Mouse (Mus musculus) limb, embryonic 15.5 days (tissue): Measurements from ENCODE around the gene Zmynd8. TPM values are rescaled to one million over a fixed set of nuclear protein-coding genes. Genes with fewer than 3 reads are reported as not detected.

Source experiments
- ATAC-seq: fragments of 200-750 bp; cut with Nextera tagmentation; 2 replicates; pipeline ENCODE4 v1.8.0; 2017; ENCODE audit warnings: low read depth, moderate TSS enrichment; ENCODE audit not compliant: insufficient number of reproducible peaks, low FRiP score, low TSS enrichment
- H3K27ac ChIP-seq: fragments of 300-500 bp; sonication (generic); 2 replicates; pipeline ENCODE4 v1.5.1; 2015; ENCODE audit warnings: moderate library complexity, mild to moderate bottlenecking, inconsistent platforms
- H3K27me3 ChIP-seq: fragments of 300-500 bp; sonication (generic); 2 replicates; pipeline ENCODE4 v1.6.1; 2015; ENCODE audit warnings: inconsistent platforms
- H3K36me3 ChIP-seq: fragments of 300-500 bp; sonication (generic); 2 replicates; pipeline ENCODE4 v1.6.1; 2015; ENCODE audit warnings: inconsistent platforms
- H3K4me1 ChIP-seq: fragments of 300-500 bp; sonication (generic); 2 replicates; pipeline ENCODE4 v1.6.1; 2015; ENCODE audit warnings: inconsistent platforms
- H3K4me2 ChIP-seq: fragments of 300-500 bp; sonication (generic); 2 replicates; pipeline ENCODE4 v1.6.1; 2015; ENCODE audit warnings: mild to moderate bottlenecking, inconsistent platforms
- H3K4me3 ChIP-seq: fragments of 300-500 bp; sonication (generic); 2 replicates; pipeline ENCODE4 v1.5.1; 2015; ENCODE audit warnings: mild to moderate bottlenecking, inconsistent platforms
- H3K9ac ChIP-seq: fragments of 300-500 bp; sonication (generic); 2 replicates; pipeline ENCODE4 v1.6.1; 2015; ENCODE audit warnings: inconsistent platforms
- H3K9me3 ChIP-seq: fragments of 300-500 bp; sonication (generic); 2 replicates; pipeline ENCODE4 v1.6.1; 2016; ENCODE audit warnings: inconsistent platforms
- WGBS: fragments of 180-500 bp; shearing (Covaris S2); methylation state at CpG from one replicate; pipeline ENCODE4 v1.1.7; 2015; 5-methylcytosine and 5-hydroxymethylcytosine counted together
- polyA plus RNA-seq: library from polyadenylated mRNA; unstranded; fragments of >200 nt; fragmentation: Nextera tagmentation; extraction: Ambion mirVana; gene quantifications from 2 replicates; pipeline ENCODE4 v1.2.1, GENCODE M21; 2015

The Zmynd8 gene
- polyA plus RNA-seq, 1 experiment from 2014 or later = 52.2 TPM

DNA sequence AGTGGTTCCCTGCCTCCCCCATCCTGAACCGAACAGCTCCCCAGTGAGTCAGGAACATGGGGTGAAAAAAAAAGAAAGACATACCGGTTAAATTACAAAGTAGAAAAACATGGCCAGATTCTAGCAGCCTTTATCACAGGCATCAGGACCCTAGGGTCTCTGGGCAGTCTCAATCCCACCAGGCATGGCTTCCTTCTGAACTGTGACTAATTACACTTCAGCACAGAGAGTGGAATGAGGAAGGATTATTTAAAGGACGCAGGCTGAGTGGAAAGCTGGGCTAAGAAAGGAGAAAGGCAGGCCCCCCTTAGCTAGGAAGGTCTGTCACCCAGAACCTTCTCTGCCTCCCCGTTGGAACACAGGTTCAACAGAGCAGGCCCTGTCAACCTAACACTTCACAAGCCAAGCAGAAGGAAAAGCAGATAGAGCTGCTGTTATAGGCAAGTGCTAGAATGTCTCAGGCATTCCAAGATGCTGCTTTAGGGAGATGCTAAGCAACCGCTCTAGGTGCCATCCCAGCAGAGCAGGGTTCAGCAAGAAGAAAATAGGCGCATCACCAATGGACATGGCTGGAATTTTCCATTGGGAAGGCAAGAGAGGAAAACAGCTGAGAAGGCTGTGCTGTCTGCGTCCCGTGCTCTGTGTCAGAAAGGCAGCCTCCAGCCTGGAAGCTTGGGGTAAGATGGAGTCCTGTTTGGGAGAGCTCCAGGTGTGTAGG is 22.5 kb downstream of the Zmynd8 start:
- peaks cover 88% of the 10 kb centered on the region for H3K4me1 ChIP-seq
- 38% methylated on average over 8 of the region's 8 CpGs for WGBS
- H3K9me3 ChIP-seq = no peaks in the 10 kb centered on the region
- no peak overlapping the region for H3K4me3 ChIP-seq
- H3K36me3 ChIP-seq = peaks cover 8% of the 10 kb centered on the region
- no peaks in the 10 kb centered on the region for H3K27me3 ChIP-seq
- no peak for ATAC-seq
- H3K9ac ChIP-seq = peak overlapping the region; percentile 12; the same call in 1 of the 2 replicates
- H3K27ac ChIP-seq = peak overlapping the region; percentile 84
- H3K4me2 ChIP-seq = no peak overlapping the region

DNA sequence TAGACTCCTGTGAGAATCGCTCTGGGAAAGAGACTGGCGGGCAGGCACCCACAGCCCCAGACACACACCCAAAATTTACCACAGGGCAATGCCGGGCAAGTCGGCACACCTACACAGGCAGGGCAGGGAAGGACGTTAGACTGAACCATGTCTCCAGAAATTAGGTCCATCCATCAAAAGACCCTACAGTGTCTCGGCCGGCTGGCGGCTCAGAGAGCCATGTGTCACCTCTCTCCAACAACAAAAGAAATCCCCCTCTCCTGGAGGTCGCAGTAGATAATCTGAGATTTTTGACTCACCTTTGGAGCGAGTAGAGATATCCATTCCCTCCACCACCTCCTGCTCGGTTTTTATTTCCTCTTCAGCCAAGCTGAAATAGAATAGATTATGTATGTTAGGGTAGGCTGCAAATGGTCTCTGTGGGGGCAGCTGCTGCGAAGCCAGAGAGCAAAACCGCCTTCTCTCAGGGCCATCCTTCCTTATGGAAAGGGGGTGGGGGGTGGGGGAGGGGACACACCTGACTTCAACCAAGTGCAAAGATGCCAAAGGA is 23.3 kb downstream of the Zmynd8 start:
- Histone ChIP-seq H3K27ac (peak overlapping the region; percentile 84), H3K27me3 (no peaks in the 10 kb centered on the region), H3K4me3 (no peak overlapping the region), H3K4me1 (peaks cover 81% of the 10 kb centered on the region), H3K4me2 (peak overlapping the region; percentile 17), H3K9me3 (no peaks in the 10 kb centered on the region), H3K36me3 (peaks cover 14% of the 10 kb centered on the region), H3K9ac (no peak overlapping the region)
- 24% methylated on average over 13 of the region's 13 CpGs for WGBS
- no peak for ATAC-seq

DNA sequence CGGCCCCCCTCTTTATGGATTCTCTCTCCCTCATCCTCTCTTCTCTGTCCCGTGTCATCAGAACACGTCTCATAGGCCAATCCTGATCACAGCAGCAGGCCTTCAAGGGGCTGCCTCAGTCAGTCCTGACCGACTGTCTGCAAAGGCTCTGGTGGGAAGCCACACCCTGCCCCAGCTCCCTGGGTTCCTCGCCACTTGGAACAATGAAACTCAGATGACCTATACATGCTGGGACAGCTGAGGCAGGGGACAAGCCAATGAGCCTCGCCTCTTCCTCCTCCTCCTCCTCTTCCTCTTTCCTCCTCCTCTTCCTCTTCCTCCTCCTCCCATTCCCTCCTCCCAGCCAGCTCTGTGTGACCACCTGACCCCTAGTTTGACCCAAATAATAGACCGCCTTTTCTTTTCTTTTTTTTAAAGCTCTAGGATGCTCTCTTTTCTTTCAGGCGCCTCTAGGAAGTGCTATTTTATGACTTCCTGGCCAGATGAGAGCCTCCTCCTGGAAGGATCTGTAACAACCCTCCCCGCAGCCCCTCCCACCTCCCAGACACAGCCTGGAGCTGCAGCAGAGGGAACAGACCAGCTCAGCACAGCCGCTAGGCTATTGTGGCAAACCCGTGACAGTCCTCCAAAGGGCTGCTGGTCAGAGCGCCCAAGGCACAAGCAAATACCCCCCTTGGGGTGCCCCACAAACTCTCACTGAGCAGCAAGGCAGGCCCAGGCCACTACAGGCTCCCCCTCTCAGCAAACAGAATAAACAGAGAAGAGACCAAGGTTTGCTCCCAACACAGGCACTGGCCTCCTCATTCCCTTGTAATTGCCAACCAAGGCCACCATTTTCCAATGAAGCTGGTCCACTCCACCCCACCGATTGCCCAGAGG is 24.1 kb downstream of the Zmynd8 start:
- peak; percentile 62 for ATAC-seq
- H3K9ac ChIP-seq = no peak overlapping the region
- H3K9me3 ChIP-seq = no peaks in the 10 kb centered on the region
- no peaks in the 10 kb centered on the region for H3K27me3 ChIP-seq
- peak overlapping the region; percentile 21 for H3K4me2 ChIP-seq
- no peak overlapping the region for H3K4me3 ChIP-seq
- 29% methylated on average over 13 of the region's 13 CpGs for WGBS
- peaks cover 80% of the 10 kb centered on the region for H3K4me1 ChIP-seq
- peaks cover 14% of the 10 kb centered on the region for H3K36me3 ChIP-seq
- H3K27ac ChIP-seq = peak overlapping the region; percentile 84

DNA sequence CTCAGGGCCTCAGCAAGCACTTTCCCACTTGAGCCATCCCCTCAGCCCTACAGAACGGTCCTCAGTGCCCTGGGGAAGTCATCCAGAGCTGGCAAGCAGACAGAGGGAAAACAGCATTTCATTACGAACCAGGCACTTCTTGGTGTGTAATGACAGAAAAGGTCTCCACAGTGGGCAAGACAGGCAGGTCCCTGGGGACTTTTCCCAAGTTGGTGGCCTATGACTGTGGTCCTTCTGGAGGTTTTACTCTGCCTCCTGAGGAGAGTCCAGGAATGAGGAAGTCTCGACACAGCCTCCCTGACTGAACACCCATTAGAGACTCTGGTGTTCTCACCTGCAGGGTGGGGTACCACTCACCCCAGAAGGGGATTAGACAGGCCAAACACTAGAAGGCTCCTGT is 25.0 kb downstream of the Zmynd8 start:
- WGBS = 36% methylated on average over 3 of the region's 3 CpGs
- no peaks in the 10 kb centered on the region for H3K9me3 ChIP-seq
- ATAC-seq = no peak

DNA sequence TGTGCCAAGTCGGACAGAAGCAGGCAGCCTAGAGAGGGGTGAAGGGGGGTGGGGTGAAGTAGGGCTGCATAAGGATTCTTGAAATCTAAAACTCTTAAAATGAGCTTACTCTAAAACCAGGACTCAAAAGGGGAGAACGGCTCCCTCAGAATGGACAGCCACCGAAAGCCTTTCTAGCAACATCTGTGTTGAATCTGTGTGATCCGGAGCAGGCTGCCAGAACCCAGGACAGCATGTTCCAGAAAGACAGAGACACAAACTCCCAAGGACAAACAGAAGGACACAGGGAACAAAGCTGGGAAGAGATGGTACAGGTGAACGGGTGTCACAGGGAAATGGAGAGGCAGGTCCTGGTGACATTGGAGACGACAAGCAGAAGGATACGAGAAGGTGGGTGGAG is 25.6 kb downstream of the Zmynd8 start:
- no peak overlapping the region for H3K9ac ChIP-seq
- H3K4me1 ChIP-seq = peaks cover 78% of the 10 kb centered on the region
- H3K27me3 ChIP-seq = no peaks in the 10 kb centered on the region
- 46% methylated on average over 7 of the region's 7 CpGs for WGBS
- H3K27ac ChIP-seq = peak overlapping the region; percentile 84
- H3K4me3 ChIP-seq = no peak overlapping the region
- no peak overlapping the region for H3K4me2 ChIP-seq
- peaks cover 17% of the 10 kb centered on the region for H3K36me3 ChIP-seq
- ATAC-seq = no peak
- no peaks in the 10 kb centered on the region for H3K9me3 ChIP-seq

More for the DNA sequence above, 25.0 kb downstream of the Zmynd8 start:
- Histone ChIP-seq H3K27ac (peak overlapping the region; percentile 84), H3K4me3 (no peak overlapping the region), H3K27me3 (no peaks in the 10 kb centered on the region), H3K36me3 (peaks cover 17% of the 10 kb centered on the region), H3K9ac (no peak overlapping the region), H3K4me1 (peaks cover 77% of the 10 kb centered on the region), H3K4me2 (no peak overlapping the region)

DNA sequence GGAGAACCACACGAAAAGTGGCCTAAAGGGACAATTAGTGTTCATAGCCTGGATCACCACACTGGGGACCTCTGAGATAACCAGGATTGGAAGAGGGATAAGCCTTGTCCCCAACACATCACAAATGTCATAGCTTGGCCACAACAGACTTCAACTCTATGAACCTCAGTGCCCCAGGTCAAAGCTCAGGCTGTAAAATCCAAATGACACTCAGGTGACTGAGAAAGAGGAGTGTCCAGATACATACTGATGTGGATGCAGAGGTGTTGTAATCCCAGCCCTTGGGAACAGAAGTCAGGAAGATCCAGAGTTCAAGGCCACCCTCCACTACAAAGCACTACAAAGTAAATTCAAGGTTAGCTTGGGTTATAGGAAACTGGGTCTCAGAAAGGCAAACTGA is 29.6 kb downstream of the Zmynd8 start:
- H3K27me3 ChIP-seq = no peaks in the 10 kb centered on the region
- peak overlapping the region; percentile 38; the same call in 1 of the 2 replicates for H3K27ac ChIP-seq
- H3K9me3 ChIP-seq = no peaks in the 10 kb centered on the region
- no peak overlapping the region for H3K4me2 ChIP-seq
- no peak for ATAC-seq
- no peak overlapping the region for H3K9ac ChIP-seq
- H3K4me1 ChIP-seq = peaks cover 55% of the 10 kb centered on the region
- WGBS = 35% methylated on average over 1 of the region's 1 CpGs
- H3K36me3 ChIP-seq = peaks cover 14% of the 10 kb centered on the region
- no peak overlapping the region for H3K4me3 ChIP-seq

DNA sequence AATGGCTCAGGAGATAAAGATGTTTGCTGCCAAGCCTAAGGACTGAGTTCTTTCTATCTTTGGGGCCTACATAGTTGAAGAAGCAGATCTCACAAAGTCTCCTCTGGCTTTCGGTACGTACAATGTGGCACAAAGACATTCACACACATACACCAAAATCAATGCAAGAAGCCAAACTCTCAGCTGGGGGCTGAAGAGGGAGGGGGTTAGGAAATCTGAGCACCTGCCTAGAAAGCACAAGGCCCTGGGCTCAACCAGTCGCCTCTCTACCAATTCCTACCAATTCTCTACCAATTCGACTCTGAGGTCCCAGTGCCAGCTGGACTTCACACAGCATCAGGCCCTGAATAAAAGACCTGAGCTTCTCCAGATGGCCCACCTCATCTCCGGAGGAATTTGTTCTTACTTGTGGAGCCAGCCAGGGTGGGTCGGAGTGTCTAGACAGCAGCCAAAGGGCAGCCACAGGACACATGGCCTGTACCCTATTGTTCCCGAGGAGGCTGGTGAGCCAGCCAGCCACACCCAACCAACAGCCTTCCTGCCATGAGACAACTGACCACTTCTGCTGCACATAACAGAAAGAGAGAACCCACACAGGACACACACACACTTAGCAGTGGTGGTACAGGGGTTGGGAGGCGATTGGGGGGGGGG is 30.2 kb downstream of the Zmynd8 start:
- H3K4me1 ChIP-seq = peaks cover 49% of the 10 kb centered on the region
- ATAC-seq = no peak
- H3K36me3 ChIP-seq = peaks cover 13% of the 10 kb centered on the region
- peak overlapping the region; percentile 38 for H3K27ac ChIP-seq
- no peaks in the 10 kb centered on the region for H3K9me3 ChIP-seq
- H3K4me3 ChIP-seq = no peak overlapping the region
- WGBS = 50% methylated on average over 8 of the region's 8 CpGs
- no peak overlapping the region for H3K4me2 ChIP-seq
- H3K27me3 ChIP-seq = no peaks in the 10 kb centered on the region
- no peak overlapping the region for H3K9ac ChIP-seq

DNA sequence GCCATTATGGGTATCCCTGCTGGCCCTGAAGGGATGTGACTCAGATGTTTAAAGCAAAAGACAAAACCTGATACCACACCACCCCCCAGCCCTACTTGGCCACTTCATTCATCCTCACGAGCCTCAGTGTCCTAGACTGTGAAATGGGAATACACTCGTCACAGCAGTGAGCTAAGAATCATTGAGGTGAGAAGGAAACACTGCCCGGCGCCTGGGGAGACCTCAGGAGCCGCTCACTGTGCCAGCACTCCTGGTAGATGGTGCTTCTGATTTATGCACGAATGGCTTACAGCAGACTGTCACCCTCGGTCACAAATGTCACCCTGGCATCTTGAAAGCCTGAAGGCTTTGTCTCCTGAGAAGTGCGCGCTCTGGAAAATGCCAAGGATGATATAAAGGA is 31.3 kb downstream of the Zmynd8 start:
- no peak overlapping the region for H3K4me2 ChIP-seq
- no peak for ATAC-seq
- peaks cover 38% of the 10 kb centered on the region for H3K4me1 ChIP-seq
- WGBS = 83% methylated on average over 9 of the region's 9 CpGs
- H3K27ac ChIP-seq = peak overlapping the region; percentile 79
- H3K9me3 ChIP-seq = no peaks in the 10 kb centered on the region
- H3K27me3 ChIP-seq = no peaks in the 10 kb centered on the region
- H3K9ac ChIP-seq = no peak overlapping the region
- H3K36me3 ChIP-seq = peaks cover 11% of the 10 kb centered on the region
- no peak overlapping the region for H3K4me3 ChIP-seq

DNA sequence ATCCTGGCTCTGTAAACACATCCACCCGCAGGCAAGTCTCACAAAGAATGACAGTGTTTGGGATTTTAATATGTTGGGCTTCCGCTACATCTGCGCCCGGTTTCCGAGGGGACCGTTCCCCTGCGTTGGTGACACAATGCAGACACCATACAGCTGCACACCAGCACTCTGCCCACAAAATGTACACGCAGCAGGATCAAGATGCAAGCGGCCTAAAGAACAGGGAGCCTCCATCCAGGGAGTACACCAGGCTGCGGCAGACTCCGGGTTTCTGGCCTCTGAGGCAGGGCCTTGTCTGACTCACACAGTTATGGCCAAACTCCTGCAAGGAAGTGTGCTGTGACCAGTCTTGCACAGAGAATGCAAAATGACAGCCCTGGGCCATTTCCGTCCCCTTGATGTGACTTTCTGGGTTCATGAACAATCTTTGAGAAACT is 31.8 kb downstream of the Zmynd8 start:
- H3K4me2 ChIP-seq = no peak overlapping the region
- WGBS = 47% methylated on average over 12 of the region's 12 CpGs
- H3K36me3 ChIP-seq = peaks cover 13% of the 10 kb centered on the region
- H3K27me3 ChIP-seq = no peaks in the 10 kb centered on the region
- H3K27ac ChIP-seq = peak overlapping the region; percentile 79
- H3K9ac ChIP-seq = no peak overlapping the region
- H3K4me3 ChIP-seq = no peak overlapping the region
- no peak for ATAC-seq
- peaks cover 41% of the 10 kb centered on the region for H3K4me1 ChIP-seq
- no peaks in the 10 kb centered on the region for H3K9me3 ChIP-seq

DNA sequence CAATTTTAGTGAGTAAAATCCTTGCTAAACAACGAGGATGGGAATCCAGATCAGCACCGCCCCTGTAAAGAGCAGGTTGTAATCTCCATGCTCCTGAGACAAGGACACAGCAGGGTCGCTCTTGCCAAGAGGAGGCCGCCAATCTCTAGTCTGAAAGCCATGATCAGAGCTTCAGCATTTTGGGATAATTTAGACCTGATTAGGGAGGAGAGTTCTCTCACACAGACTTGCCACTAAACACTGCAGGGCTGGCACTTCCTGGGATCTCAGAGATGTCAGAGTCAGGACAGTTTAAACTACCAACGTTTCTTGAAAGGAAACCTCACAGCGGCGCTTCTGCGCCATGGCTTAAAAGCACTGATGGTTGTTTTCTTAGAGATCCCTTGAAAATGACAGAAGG is 32.4 kb downstream of the Zmynd8 start:
- H3K27ac ChIP-seq = peak overlapping the region; percentile 79
- no peaks in the 10 kb centered on the region for H3K9me3 ChIP-seq
- no peak overlapping the region for H3K4me2 ChIP-seq
- H3K4me3 ChIP-seq = no peak overlapping the region
- ATAC-seq = no peak
- H3K27me3 ChIP-seq = no peaks in the 10 kb centered on the region
- H3K4me1 ChIP-seq = peaks cover 45% of the 10 kb centered on the region
- no peak overlapping the region for H3K9ac ChIP-seq
- WGBS = 67% methylated on average over 8 of the region's 8 CpGs
- peaks cover 14% of the 10 kb centered on the region for H3K36me3 ChIP-seq

DNA sequence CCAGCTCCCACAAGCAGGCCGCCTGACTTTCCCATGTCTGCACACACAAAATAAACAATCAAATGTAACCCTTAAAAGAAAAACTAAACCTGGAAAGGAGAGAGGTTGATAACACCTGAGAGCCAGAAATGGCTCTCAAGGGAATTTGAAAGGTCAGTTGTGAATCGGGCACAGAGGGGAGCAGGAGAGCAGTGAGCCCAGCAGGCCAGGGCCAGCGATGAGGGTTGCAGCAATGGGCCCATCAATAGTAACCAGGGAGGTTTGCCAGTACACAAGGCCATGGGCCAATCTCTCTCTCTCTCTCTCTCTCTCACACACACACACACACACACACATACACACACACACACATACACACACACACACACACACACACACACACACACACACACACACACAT is 34.0 kb downstream of the Zmynd8 start:
- ATAC-seq = no peak
- no peak overlapping the region for H3K4me3 ChIP-seq
- H3K9me3 ChIP-seq = no peaks in the 10 kb centered on the region
- H3K27me3 ChIP-seq = no peaks in the 10 kb centered on the region
- no peak overlapping the region for H3K9ac ChIP-seq
- no peak overlapping the region for H3K27ac ChIP-seq
- 75% methylated on average over 3 of the region's 3 CpGs for WGBS
- no peak overlapping the region for H3K4me2 ChIP-seq
- peaks cover 8% of the 10 kb centered on the region; the same call in 1 of the 2 replicates for H3K36me3 ChIP-seq
- peaks cover 44% of the 10 kb centered on the region for H3K4me1 ChIP-seq
